Mouse (Mus musculus): ENCODE results near the gene Tmem200b. TPM values are rescaled to one million over a fixed set of nuclear protein-coding genes. Genes with fewer than 3 reads are reported as not detected.

Tmem200b gene
- not detected in 2 replicates for total RNA-seq (2023)

DNA sequence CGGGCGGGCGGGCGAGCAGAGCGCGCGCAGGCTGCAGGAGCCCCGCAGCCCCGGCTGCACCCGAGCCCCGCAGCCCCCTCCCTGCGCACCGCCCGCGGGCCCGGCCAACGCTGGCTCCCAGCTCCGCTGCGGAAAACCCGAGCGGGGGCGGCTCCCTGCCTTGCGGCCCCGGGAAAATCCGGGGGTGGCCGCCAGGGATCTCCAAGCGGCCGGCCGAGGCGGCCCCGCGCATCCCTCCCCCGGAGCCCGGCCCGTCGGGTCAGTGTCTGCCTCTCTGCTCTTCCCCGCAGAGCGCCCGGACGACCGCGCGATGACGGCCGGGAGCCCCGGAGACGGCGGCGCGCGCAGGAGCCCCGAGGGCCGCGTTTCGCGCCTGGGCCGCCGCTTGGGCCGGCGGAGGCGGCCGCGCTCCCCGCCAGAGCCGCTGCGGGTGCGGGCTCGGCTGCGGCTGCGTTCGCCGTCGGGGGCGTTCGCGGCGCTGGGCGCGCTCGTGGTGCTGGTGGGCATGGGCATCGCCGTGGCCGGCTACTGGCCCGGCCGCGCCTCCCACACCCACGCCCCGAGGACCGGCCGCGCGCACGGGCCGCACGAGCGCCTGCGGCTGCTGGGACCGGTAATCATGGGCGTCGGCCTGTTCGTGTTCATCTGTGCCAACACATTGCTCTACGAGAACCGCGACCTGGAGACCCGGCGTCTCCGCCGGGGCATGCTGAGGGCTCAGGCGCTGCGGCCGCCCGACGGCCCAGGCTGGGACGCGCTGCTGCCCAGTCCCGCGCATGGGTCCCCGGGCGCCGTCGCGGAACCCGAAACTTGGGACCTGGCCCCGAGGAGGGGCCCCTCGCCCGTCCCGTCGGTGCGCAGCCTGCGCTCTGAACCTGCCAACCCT lies at the start of gene Tmem200b:
Gene Tmem200b (plus strand): TSS at position 311 of the 886 bp plus-strand sequence.

DNA sequence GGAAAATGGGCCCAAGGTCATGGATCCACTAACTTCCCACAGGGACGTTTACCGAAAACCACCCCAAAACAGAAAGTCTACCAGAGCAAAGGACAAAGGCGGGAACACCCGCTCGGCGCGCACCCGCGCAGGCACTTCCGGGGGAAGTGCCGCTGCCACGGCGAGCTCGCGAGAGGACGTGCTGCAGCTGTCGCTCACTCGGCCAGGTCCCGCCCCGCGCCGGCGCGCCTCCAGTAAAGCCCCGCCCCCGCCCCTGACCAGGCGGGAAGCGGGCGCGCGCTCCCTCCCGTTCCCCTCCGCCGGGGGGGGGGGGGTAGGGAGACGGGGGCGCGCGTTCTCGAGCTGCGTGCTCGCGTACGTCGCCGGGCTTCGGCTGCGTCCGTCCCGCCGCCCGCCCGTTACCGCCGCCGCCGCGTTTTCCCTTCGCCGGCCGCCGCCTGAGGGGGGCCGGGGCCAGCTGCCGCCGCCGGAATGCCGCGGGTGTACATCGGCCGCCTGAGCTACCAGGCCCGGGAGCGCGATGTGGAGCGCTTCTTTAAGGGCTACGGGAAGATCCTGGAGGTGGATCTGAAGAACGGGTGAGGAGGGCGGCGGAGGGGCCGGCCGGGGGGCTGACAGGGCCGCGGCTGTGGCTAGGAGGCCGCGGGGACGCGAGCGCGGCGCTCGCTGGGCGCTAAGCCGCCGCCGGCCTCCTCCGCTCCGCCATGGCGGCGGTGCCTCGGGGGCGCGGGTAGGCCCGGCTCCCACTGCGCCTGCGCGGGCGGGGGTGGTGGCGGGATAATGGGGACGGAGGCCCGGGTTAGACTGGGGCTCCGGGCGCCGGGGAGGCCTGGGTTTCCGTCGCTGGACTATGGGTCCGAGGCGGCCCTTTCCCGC lies 48.0 kb upstream of the Tmem200b start, which contains the start of gene Srsf4:
Gene Srsf4 (plus strand): TSS at position 325 of the 876 bp plus-strand sequence.

Other genes with a start within 250 kb of the Tmem200b start
- gene Ptpru, start 83.5 kb upstream of the Tmem200b start, total RNA-seq (2023) = 2.6 and 3.5 TPM in 2 replicates
- 5.0 and 6.1 TPM in 2 replicates for gene Mecr, start 78.3 kb upstream of the Tmem200b start, total RNA-seq (2023)
- gene Srsf4, start 48.2 kb upstream of the Tmem200b start, total RNA-seq (2023) = 55.9 and 78.9 TPM in 2 replicates
- 0.23 TPM in 1 of 2 replicates, not detected in the other for gene Gm10300, start 152.9 kb downstream of the Tmem200b start, total RNA-seq (2023)
- gene Epb41, start 153.6 kb downstream of the Tmem200b start, total RNA-seq (2023) = 62.6 and 66.6 TPM in 2 replicates
- gene Oprd1, start 222.7 kb downstream of the Tmem200b start, total RNA-seq (2023) = not detected in 2 replicates

All from neutrophil, adult 65 days (primary cell).